Mouse (Mus musculus) CD4-positive naive resting alpha-beta T cell, adult 57 days (primary cell): ENCODE measurements around the gene Cd79a. TPM values are rescaled to one million over a fixed set of nuclear protein-coding genes. Genes with fewer than 3 reads are reported as not detected.

Experiments used
- total RNA-seq: library from RNA; stranded (reverse); gene quantifications from one replicate; pipeline ENCODE4 v1.2.4, GENCODE M21; 2023

The Cd79a gene
- total RNA-seq = 52.2 TPM

DNA sequence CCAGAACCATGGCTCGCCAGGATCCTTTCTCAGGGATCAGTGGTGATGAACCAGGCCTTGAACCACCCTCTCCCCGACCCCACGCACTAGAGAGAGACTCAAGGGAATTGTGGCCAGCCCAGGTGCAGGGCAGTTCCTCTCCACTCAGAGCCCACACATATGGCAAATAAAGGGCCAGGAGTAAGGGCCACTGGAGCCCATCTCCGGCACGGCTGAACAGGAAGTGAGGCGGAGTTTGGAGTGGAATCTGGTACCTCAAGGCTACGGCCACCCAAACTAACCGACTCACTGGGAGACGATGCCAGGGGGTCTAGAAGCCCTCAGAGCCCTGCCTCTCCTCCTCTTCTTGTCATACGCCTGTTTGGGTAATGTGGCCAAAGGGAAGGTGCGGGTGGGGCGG is at the start of gene Cd79a:
Cd79a (plus strand) TSS at position 158 of the 400 bp plus-strand sequence.

DNA sequence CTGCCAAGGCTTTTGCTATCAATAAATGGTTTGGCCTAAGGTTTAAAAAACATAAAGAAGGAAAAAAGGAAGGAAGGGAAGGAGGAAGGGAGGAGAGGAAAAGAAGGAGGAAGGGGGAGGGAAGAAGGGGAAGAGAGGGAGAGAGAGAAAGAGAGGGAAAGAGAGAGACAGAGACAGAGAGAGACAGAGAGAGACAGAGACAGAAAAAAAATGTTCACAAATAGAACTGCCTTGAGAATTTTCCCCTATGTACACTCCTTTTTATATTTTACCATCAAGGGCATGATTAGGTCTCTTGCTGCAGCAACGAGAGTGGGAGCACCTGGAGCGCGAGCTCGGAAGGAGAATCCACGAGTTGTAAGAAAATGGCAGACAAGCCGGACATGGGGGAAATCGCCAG is 35.3 kb upstream of the Cd79a start, which contains the start of gene Gm9844:
Gm9844 (plus strand) TSS at position 301 of the 400 bp plus-strand sequence.

DNA sequence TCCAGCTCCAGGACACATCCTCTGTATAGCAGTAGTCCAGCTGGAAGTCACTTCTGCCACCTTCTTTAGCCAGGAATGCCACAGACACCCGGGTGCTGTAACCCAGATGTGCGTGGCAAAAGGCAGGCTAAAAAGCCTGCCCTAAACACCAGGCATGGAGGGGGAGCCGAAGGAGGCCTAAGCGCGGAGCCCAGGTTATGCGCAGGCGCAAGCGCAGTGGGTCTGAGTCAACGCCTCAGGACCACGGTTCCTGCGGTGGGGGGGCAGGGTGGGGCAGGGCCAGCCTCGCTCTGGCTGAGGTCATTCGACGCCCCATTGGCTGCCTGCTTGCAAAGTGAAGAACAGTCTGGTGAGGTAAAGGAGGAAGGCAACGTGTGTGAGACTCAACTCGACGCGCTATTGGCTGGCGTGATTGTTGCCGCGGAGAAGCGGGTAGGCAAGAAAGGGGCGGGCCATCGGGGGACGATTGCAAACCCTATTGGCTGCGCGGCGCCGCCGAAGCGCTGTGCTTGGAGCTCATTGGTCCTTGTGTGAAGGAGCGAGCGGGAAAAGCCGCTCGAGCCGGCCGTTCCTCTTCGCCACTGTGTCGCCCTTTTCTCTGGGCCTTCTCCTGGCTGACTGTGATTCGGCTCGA is 27.5 kb upstream of the Cd79a start, which contains the start of the genes Lypd4 and Dmrtc2:
Lypd4 (minus strand) TSS at position 410 of the 634 bp plus-strand sequence.
Dmrtc2 (plus strand) TSS at position 526 of the 634 bp plus-strand sequence.

DNA sequence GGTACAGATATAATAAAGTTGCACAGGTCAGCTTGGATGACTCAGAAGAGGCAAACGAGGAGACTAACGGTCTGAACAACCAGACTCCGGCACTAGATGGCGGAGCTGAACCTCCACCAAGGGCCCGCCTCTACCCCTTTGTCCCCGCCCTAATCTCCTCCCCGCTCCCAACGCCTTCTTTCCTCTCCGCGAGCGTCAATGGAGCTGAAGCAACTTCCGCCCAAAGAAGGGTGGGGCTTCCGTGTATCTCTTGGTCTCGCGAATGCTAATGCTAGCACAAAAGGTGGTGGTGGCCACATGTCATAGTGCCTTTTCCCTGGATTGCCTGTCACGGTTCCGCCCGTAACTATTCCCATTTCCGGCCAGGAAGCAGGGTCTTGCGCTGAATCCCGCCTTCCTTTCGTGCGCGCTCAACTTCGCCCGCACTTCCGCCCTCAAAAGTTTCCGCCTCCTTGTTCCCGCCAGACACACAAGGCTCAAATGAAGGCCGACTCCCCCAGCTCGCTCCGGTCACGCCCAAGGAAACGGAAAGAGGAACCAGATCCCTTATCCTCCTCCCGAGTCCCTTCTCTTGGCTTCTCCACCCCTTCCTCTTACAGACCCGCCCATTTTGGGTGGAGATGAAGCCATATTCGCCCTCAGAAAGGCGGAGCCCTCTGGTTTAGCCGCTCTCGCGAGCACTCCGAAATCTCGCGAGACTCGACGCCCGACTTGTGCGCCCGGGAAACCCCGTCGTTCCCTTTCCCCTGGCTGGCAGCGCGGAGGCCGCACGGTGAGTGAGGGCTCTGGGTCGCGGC is 13.1 kb upstream of the Cd79a start, which contains the start of gene Rps19:
Rps19 (plus strand) TSS at position 476 of the 797 bp plus-strand sequence.

DNA sequence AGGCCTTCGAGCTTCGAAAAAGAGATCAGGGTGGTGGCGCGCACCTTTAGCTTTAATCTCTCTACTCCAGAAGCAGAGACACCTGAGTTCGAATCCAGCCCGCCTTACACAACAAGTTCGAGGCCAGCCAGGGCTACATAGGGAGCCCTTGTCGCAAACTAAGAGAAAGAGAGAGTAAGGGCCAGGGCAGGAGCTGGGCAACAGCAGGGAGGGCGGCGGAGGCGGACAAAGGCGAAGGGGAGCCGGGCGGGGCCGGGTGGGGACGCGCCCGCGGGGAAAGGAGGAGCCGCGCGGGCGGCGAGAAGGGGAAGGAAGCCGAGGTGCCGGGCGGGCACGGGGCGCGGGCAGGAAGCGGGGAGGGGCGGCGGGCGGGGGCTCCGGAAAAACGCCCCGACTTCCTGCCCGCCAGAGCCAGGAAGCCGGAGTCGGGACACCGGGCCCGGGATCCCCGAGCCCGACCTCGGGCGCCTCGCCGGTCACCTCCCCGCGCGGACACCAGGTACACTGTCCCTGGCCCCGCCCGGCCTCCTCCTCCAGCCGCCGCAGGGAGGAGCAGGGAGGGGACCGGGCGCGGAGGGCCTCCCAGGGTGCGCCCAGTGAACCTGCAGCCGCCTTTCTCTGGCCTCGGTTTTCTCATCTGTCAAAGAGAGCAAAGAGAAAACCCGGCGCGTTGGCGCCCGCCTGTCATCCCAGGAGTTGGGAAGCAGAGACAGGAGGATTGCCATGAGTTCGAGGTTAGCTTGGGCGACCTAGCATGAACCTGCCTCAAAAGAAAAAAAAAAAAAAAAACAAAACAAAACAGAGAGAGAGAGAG is 5.7 kb downstream of the Cd79a start, which contains the start of gene Arhgef1:
Arhgef1 (plus strand) TSS at position 283 of the 814 bp plus-strand sequence.

DNA sequence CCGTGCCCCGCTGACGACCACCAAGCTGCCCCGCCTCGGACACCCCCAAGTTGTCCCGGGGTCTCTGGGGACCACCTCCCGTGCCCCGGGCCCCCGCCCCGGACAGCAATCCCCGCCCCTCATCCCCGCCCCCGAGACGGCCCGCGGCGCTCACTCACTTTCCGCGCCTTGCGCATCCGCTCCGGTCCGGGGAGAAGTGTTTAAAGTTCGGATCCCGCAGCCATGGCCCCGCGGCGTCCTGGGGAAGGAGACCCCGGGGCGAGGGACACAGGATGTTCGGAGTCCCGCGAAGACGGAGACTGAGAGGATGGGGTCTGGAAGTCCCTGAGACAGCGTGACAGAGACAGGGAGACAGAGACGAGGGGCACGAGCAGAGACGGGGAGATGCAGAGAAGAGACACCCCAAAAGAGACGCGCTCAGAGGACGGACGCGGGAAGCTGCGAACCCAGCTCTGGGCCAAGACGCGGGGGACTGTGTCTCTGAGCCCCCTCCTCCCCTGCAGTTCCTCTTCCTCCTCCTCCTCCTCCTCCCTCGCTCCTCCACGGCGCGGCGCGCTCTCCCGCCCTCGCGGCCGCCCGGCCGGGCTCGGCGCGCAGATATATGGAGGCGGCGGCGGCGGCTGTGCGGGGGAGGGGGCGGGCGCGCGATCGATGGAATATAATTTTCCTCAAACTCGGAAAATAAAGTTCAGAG is 47.2 kb downstream of the Cd79a start, which contains the start of gene Gm4881:
Gm4881 (minus strand) TSS at position 238 of the 694 bp plus-strand sequence.

Other genes starting within 250 kb of the Cd79a start
- not detected for gene Tex101, start 220.7 kb upstream of the Cd79a start, total RNA-seq
- not detected for gene BC049730, start 188.1 kb upstream of the Cd79a start, total RNA-seq
- not detected for gene Gm4763, start 170.5 kb upstream of the Cd79a start, total RNA-seq
- gene Cd177, start 137.1 kb upstream of the Cd79a start, total RNA-seq = 1.5 TPM
- not detected for gene Ceacam10, start 120.2 kb upstream of the Cd79a start, total RNA-seq
- gene Gm9844, start 35.2 kb upstream of the Cd79a start, total RNA-seq = 7.4 TPM
- gene Lypd4, start 27.4 kb upstream of the Cd79a start, total RNA-seq = not detected
- not detected for gene Dmrtc2, start 27.3 kb upstream of the Cd79a start, total RNA-seq
- 3,104 TPM for gene Rps19, start 13.0 kb upstream of the Cd79a start, total RNA-seq
- gene Arhgef1, start 5.5 kb downstream of the Cd79a start, total RNA-seq = 1,864 TPM
- gene Gm4881, start 47.1 kb downstream of the Cd79a start, total RNA-seq = not detected
- 302 TPM for gene Rabac1, start 75.4 kb downstream of the Cd79a start, total RNA-seq
- 17.4 TPM for gene Atp1a3, start 108.6 kb downstream of the Cd79a start, total RNA-seq
- gene Grik5, start 175.0 kb downstream of the Cd79a start, total RNA-seq = 5.6 TPM
- 21.9 TPM for gene Zfp574, start 175.2 kb downstream of the Cd79a start, total RNA-seq